Mouse (Mus musculus) myocyte (in vitro differentiated cells): ENCODE data around the gene Srarp.

ENCODE experiments used
- MAX ChIP-seq: IDR thresholded peaks from one replicate; pipeline ENCODE4 v1.6.1; 2011; ENCODE audit warnings: low read depth, mild to moderate bottlenecking, control low read depth
- POLR2A ChIP-seq: IDR thresholded peaks from one replicate; pipeline ENCODE4 v1.6.1; 2011; ENCODE audit warnings: low read depth, mild to moderate bottlenecking, control low read depth, moderate library complexity; ENCODE audit not compliant: insufficient read length
- USF1 ChIP-seq: IDR thresholded peaks from one replicate; pipeline ENCODE4 v1.6.1; 2011; ENCODE audit warnings: low read depth, mild to moderate bottlenecking, control low read depth, moderate library complexity

DNA sequence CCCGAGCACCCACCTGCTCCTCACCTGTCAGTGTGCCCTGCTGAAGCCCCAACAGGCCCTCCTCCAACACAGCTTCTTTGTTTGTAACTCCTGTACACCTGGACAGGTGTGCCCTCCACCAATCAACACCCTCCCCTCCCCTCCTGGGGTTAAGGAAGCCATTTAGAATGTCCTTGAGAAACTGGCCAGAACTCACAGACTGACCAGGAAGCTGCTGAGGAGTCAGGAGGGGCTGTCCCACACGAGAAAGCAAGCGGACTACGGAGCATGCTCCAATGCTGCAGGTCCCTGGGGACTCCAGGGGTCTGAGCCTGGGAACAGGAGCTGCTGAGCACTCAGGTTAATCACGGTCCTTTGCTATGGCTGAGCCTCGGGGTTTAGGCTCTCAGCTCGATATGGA lies 20.0 kb downstream of the Srarp start, which contains the start of gene Clcnkb:
- no peak for TF ChIP-seq USF1
- TF ChIP-seq MAX = no peak
- no peak for TF ChIP-seq POLR2A
